17 mouse cellular contexts compared by ENCODE assay signal in genomic region chr9:103606056-103606455, GRCm38 (mm10).
"Had no signal": no experiment of that assay in that cellular context is flagged by ENCODE, and none has a peak within 500 bp of the region (broad histone marks: within the 10 kb centered on the region; RNA-seq: fewer than 3 reads in every experiment).

No protein-coding gene starts in this region.

- ATAC-seq: midbrain, embryonic 16.5 days had no signal

- H3K9ac ChIP-seq: lung, embryonic 14.5 days; midbrain, embryonic 12.5 days; neural tube, embryonic 13.5 days; neural tube, embryonic 15.5 days; stomach, embryonic 15.5 days had no signal

- H3K4me1 ChIP-seq: midbrain, embryonic 10.5 days; neural tube, embryonic 15.5 days; stomach, embryonic 15.5 days had no signal

- H3K27me3 ChIP-seq: midbrain, embryonic 12.5 days; neural tube, embryonic 13.5 days; neural tube, embryonic 15.5 days; stomach, embryonic 15.5 days had no signal

- H3K27ac ChIP-seq: midbrain, embryonic 10.5 days; midbrain, embryonic 12.5 days; neural tube, embryonic 13.5 days; neural tube, embryonic 15.5 days; stomach, embryonic 15.5 days; stomach, postnatal 0 days had no signal

- H3K4me3 ChIP-seq: midbrain, embryonic 10.5 days; midbrain, embryonic 12.5 days; myocyte; neural tube, embryonic 13.5 days; neural tube, embryonic 15.5 days; stomach, embryonic 15.5 days had no signal

- H3K36me3 ChIP-seq: midbrain, embryonic 10.5 days; midbrain, embryonic 12.5 days; neural tube, embryonic 13.5 days; neural tube, embryonic 15.5 days; stomach, embryonic 15.5 days had no signal

- H3K9me3 ChIP-seq: neural tube, embryonic 13.5 days; neural tube, embryonic 15.5 days; stomach, embryonic 15.5 days had no signal

- DNase-seq: lung, adult 18-20 months; lung, embryonic 14.5 days; lung, postnatal 10 days; lung, postnatal 4 days; midbrain, embryonic 14.5 days; right cerebral cortex, postnatal 14 days; thymus, adult 2 months; thymus, postnatal 25 days; thymus, postnatal 4 days had no signal

- H3K4me2 ChIP-seq: lung, embryonic 14.5 days; midbrain, embryonic 12.5 days; neural tube, embryonic 13.5 days; neural tube, embryonic 15.5 days; stomach, embryonic 15.5 days had no signal
